Mouse (Mus musculus): Measurements from ENCODE around the gene 3110001I22Rik.

DNA sequence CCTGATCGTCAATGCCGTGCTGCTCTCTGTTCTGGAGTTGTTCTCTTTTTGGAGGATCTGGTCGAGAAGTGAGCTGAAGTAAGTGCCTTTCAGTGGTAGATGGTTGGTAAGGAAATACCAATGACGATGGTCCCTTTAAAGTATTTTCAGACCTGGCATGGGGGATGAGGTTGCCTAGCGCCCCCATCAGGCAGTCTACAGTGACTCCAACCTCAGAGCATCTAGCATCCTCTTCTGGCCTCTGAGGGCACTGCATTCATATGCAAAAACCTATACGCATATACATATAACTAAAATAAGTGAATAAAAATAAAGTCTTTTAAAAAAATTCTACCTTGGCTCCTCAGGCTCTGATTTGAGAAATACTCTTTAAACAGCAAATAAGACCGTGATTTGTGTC, 27.3 kb downstream of the 3110001I22Rik start:
- TF ChIP-seq CTCF (IDR thresholded peaks at IDR 0.05; ENCODE audit: control insufficient read depth, insufficient read depth, insufficient replicate concordance, low read depth, low read length) = no peak
- TF ChIP-seq POLR2A (IDR thresholded peaks at IDR 0.05; ENCODE audit: control insufficient read depth, low read depth, low read length) = no peak
